Mouse (Mus musculus) kidney, adult 2 months (tissue): ENCODE measurements at regions not wholly inside any gene's neighbourhood (a gene's known extent, or its start where the extent isn't known, plus 50 kb on each side); places are given as distances from the start of the nearest gene placed in this dataset.

ENCODE experiments used
- DNase-seq: peaks from one replicate; pipeline ENCODE4 v3.0.0; 2021
- H3K27ac ChIP-seq: fragments of 200-500 bp; 2 replicates; pipeline ENCODE4 v1.5.1; 2012; ENCODE audit warnings: low read depth, low read length, control low read depth, inconsistent platforms; ENCODE audit not compliant: insufficient read depth
- H3K27me3 ChIP-seq: fragments of 200-500 bp; replicated peaks from 2 replicates; pipeline ENCODE4 v1.6.1; 2012; ENCODE audit warnings: mild to moderate bottlenecking, moderate library complexity, low read length, inconsistent platforms; ENCODE audit not compliant: control insufficient read depth, insufficient read depth
- H3K36me3 ChIP-seq: fragments of 200-500 bp; 2 replicates; pipeline ENCODE4 v1.6.1; 2012; ENCODE audit warnings: mild to moderate bottlenecking, moderate library complexity, low read length, inconsistent platforms; ENCODE audit not compliant: control insufficient read depth, insufficient read depth
- H3K4me1 ChIP-seq: fragments of 200-500 bp; 2 replicates; pipeline ENCODE4 v1.6.1; 2011; ENCODE audit warnings: low read length; ENCODE audit not compliant: control insufficient read depth, insufficient read depth
- H3K4me3 ChIP-seq: fragments of 200-500 bp; 2 replicates; pipeline ENCODE4 v1.5.1; 2011; ENCODE audit warnings: mild to moderate bottlenecking, low read depth, low read length, control low read depth; ENCODE audit not compliant: insufficient read depth
- CTCF ChIP-seq: fragments of 200-500 bp; conservative IDR thresholded peaks from 2 replicates; pipeline ENCODE4 v1.5.1; 2011; ENCODE audit warnings: low read depth, mild to moderate bottlenecking, control low read depth, low read length, moderate library complexity, mixed read lengths; ENCODE audit not compliant: insufficient read depth, insufficient read length
- POLR2A ChIP-seq: fragments of 200-500 bp; IDR thresholded peaks from one replicate; pipeline ENCODE4 v1.6.1; 2011; ENCODE audit warnings: low read depth, low read length, control low read depth
- WGBS: fragments of 180-500 bp; shearing (Covaris S2); methylation state at CpG from one replicate; pipeline ENCODE4 v1.1.7; 2018; 5-methylcytosine and 5-hydroxymethylcytosine counted together

GRCm38 (mm10) chr2:146581220-146581619, 69.1 kb upstream of the Ralgapa2 start:
- TF ChIP-seq POLR2A (no peak), CTCF (no peak)
- Histone ChIP-seq H3K27me3 (no peaks in the 10 kb centered on the region; the same call in 1 of the 2 replicates), H3K36me3 (no peaks in the 10 kb centered on the region), H3K4me1 (peaks cover 7% of the 10 kb centered on the region), H3K27ac (no peak overlapping the region), H3K4me3 (no peak overlapping the region)
- DNase-seq, result no peak
- WGBS, result 82% methylated on average over 3 of the region's 3 CpGs

GRCm38 (mm10) chr2:146583807-146584388, 71.8 kb upstream of the Ralgapa2 start:
- H3K36me3 ChIP-seq, result no peaks in the 10 kb centered on the region
- H3K4me3 ChIP-seq, result no peak overlapping the region
- no peak overlapping the region for H3K27ac ChIP-seq
- H3K4me1 ChIP-seq, result no peaks in the 10 kb centered on the region
- no peaks in the 10 kb centered on the region; the same call in 1 of the 2 replicates for H3K27me3 ChIP-seq
- DNase-seq, result no peak
- TF ChIP-seq POLR2A (no peak), CTCF (no peak)

GRCm38 (mm10) chr2:146586381-146586780, 74.2 kb upstream of the Ralgapa2 start:
- TF ChIP-seq CTCF (no peak), POLR2A (no peak)
- no peak for DNase-seq
- H3K4me1 ChIP-seq, result no peaks in the 10 kb centered on the region
- no peak overlapping the region for H3K27ac ChIP-seq
- WGBS, result 96% methylated on average over 1 of the region's 1 CpGs
- H3K27me3 ChIP-seq, result no peaks in the 10 kb centered on the region
- no peaks in the 10 kb centered on the region for H3K36me3 ChIP-seq
- H3K4me3 ChIP-seq, result no peak overlapping the region

GRCm38 (mm10) chr2:146586981-146587380, 74.8 kb upstream of the Ralgapa2 start:
- no peak overlapping the region for H3K27ac ChIP-seq
- no peaks in the 10 kb centered on the region for H3K36me3 ChIP-seq
- DNase-seq, result no peak
- no peaks in the 10 kb centered on the region for H3K4me1 ChIP-seq
- H3K27me3 ChIP-seq, result no peaks in the 10 kb centered on the region
- TF ChIP-seq POLR2A (no peak), CTCF (no peak)
- WGBS, result 71% methylated on average over 3 of the region's 3 CpGs
- H3K4me3 ChIP-seq, result no peak overlapping the region

GRCm38 (mm10) chr2:146589860-146590259, 77.7 kb upstream of the Ralgapa2 start:
- no peaks in the 10 kb centered on the region for H3K36me3 ChIP-seq
- DNase-seq, result no peak
- H3K27me3 ChIP-seq, result no peaks in the 10 kb centered on the region
- no peak overlapping the region for H3K27ac ChIP-seq
- no peak for TF ChIP-seq CTCF
- no peak for TF ChIP-seq POLR2A
- no peaks in the 10 kb centered on the region for H3K4me1 ChIP-seq
- WGBS, result 91% methylated on average over 3 of the region's 3 CpGs
- H3K4me3 ChIP-seq, result no peak overlapping the region

GRCm38 (mm10) chr2:146593291-146593690, 81.1 kb upstream of the Ralgapa2 start:
- TF ChIP-seq POLR2A (no peak), CTCF (no peak)

GRCm38 (mm10) chr2:146594212-146594611, 82.1 kb upstream of the Ralgapa2 start:
- H3K27ac ChIP-seq, result no peak overlapping the region
- H3K27me3 ChIP-seq, result no peaks in the 10 kb centered on the region
- TF ChIP-seq CTCF (no peak), POLR2A (no peak)
- WGBS, result 75% methylated on average over 4 of the region's 4 CpGs
- H3K4me1 ChIP-seq, result no peaks in the 10 kb centered on the region
- no peaks in the 10 kb centered on the region for H3K36me3 ChIP-seq
- H3K4me3 ChIP-seq, result no peak overlapping the region
- DNase-seq, result no peak

More at GRCm38 (mm10) chr2:146593291-146593690, 81.1 kb upstream of the Ralgapa2 start:
- no peak overlapping the region for H3K27ac ChIP-seq
- WGBS, result 68% methylated on average over 2 of the region's 2 CpGs
- DNase-seq, result no peak
- H3K4me3 ChIP-seq, result no peak overlapping the region
- H3K27me3 ChIP-seq, result no peaks in the 10 kb centered on the region
- no peaks in the 10 kb centered on the region for H3K4me1 ChIP-seq
- H3K36me3 ChIP-seq, result no peaks in the 10 kb centered on the region

- H3K27me3 ChIP-seq, result no peaks in the 10 kb centered on the region
- DNase-seq, result no peak
- no peaks in the 10 kb centered on the region for H3K4me1 ChIP-seq
- TF ChIP-seq POLR2A (no peak), CTCF (no peak)
- 79% methylated on average over 2 of the region's 2 CpGs for WGBS
- no peak overlapping the region for H3K27ac ChIP-seq
- no peaks in the 10 kb centered on the region for H3K36me3 ChIP-seq
- H3K4me3 ChIP-seq, result no peak overlapping the region
Measured at GRCm38 (mm10) chr2:146595673-146596072, 83.5 kb upstream of the Ralgapa2 start.
